Mouse (Mus musculus) heart, postnatal 36 days (tissue): ENCODE data around the gene Cma1. TPM values are rescaled to one million over a fixed set of nuclear protein-coding genes. Genes with fewer than 3 reads are reported as not detected.
"Not testable (repeated sequence)": the region's sequence is repeated elsewhere in the genome, so short reads cannot be mapped to it uniquely, and the experiment has no call there.

ENCODE experiments used
- DNase-seq, 2 experiments: peaks; one replicate each; pipeline ENCODE4 v3.0.0; 2021 to 2022
- intact Hi-C: fragments of 180-260 bp; cut with DNase I; formaldehyde crosslinking; loops from one replicate; pipeline ENCODE4 v1.15.1; 2025
- total RNA-seq, 2 experiments: library from RNA; stranded (reverse); gene quantifications; 2 replicates each; pipeline ENCODE4 v1.2.3; 2021

Gene Cma1
- 1 to 10 TPM; 1.5 to 1.7 TPM for total RNA-seq

DNA sequence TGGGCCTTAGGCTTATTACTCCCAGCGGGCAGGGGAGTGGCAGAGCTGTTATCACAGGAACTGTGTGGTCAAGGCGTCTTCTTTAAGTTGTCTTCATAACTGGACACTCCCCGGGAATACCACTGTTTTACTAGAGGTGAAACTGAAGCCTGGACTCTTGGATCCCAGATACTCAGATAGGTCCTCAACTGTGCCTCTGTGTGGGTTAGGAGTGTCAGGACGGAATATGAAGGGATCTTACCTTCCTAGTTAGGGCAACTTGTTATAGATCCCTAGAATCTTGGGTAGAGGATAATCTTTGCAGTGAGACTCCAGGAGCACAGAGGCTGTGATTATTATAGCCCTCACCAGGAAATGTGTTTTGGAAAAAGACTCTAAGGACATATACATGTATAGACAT lies at the start of gene Cma1:
Cma1 (minus strand) TSS at position 101 of the 400 bp plus-strand sequence.
- intact Hi-C loops: no loop called here
- no peak for DNase-seq

DNA sequence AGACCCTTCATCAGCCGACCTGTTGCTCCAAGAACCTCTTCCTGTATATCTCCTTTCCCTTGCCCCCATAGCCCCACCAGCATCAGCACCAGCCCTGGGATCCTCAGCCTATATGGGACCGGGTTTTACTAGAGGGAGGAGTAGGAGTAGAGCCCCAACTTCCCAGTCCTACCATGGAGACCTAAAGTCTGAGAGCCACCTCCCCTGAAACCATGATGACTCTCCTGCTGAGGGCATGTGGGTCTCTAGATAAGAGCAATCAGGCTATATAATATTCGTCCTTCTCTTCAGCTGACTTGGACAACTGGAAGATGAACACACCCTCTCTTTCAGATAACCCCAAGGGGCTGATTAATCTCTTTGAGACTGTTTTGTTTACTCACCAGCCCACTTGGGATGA lies 43.0 kb upstream of the Cma1 start:
- intact Hi-C loops, DNase-seq: not testable (repeated sequence)

DNA sequence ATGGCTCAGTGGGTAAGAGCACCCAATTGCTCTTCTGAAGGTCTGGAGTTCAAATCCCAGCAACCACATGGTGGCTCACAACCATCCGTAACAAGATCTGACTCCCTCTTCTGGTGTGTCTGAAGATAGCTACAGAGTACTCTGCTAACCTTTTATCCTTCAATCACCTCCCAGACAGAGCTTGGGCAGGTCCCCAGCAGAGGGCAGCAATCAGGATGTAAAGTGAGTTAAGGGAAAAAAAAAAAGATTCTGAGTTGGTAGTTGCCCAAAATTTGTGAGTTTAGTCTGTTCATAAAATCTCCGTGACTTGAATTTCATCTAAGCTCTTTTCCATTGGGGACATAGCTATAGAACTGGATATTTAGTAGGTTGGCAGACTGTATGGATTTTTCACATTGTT lies 19.4 kb upstream of the Cma1 start:
- intact Hi-C loops, DNase-seq: not testable (repeated sequence)

DNA sequence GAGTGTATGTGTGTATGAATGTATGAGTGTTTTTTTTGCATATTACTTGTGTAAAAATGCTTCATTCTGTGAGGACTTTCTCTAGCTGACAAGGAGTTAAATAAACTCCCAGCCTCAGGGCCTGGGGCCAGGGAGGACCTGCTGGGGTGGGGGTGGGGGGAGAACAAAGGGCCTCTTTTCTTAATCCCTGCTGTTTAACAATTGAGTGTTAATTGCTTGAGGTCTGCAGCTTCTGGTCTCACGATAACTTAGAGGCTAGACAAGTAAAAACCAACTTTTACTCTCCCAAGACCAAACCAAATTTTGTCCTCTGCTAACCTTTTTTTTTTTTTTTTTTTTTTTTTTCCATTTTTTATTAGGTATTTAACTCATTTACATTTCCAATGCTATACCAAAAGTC lies 18.8 kb upstream of the Cma1 start:
- DNase-seq: no peak
- intact Hi-C loops: no loop called here

DNA sequence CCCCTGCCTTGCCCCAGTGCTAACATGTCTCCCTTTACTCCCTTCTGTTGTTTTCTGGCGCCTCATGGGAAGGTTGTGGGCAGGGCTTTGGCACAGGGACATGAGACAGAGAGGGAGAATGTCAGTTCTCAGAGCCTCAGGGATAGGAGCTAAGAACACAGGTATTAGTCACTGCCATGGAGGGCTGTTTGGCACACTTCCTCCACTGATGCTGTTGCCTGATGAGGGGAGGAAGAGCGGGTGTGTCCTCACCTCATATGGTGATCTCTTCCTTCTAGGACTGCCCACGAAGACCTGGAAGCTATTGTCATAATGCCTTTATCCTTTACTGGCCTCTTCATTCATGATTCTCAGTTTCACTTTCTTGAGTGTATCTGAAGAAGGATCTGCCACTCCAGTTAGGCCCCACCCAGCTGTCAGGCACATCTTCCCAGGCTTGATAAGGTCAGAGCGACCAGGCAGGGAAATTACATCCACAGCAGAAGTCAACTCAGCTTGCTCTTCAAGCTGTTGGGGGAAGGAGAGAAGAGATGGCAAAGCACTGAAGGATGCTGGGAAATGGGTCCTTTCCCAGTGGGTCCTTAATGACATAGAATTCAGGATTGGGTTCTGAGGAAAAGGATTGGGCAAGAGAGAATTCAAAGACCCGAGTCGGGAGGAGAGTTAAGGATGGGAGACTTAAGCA lies 6.0 kb upstream of the Cma1 start, which contains the start of gene Cma2:
Cma2 (plus strand) TSS at position 635 of the 685 bp plus-strand sequence.
- intact Hi-C loops: no loop called here
- DNase-seq: no peak

DNA sequence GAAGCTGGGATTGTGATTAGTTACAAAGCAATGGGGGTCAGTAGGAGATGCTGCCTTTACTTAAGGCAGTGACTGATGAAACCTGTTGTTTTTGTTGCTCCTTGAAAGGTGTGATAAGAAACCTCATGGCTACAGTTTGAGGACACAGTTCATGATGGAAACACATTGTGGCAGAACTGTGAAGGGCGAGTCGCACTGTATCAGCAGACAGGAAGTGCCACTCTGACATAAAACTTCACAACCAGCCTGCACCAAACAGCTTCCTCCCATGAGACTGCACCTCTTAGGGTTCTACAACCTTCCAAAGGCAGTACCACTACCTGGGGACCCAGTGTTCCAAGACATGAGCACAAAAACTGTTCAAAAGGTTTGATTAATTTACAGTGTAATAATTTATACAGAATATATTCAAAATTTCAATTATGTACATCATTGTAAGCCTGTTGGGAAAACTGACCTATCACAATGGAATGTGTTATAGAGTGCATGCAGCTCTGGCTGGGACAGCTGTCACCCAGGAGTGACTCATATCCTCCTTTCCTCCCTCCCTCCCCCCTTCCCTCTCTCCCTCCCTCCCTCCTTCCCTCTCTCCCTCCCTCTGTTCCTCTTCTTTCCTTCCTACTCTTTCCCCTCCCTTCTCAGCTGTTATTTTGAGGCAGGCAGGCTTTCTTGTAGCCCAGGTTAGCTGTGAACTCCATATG lies 1.9 kb upstream of the Cma1 start:
- DNase-seq: no peak
- intact Hi-C loops: no loop called here

DNA sequence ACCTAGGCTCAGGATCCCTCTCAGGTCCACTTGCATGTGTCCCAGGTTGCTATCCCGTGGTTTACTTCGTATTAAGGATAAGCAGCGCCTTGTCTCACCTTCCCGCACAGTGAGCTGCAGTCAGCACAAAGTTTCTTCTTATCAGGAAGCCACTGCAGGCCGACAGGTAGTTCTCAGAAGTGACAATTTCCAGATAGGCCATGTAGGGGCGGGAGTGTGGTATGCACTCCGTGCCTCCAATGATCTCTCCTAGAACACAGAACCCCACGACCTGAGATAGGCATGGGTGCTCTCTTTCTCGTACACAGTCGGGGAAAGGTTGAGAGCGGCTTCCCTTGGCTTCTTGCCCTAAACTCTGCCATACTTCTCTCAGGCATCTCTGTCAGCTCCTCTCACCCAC lies 874 bp downstream of the Cma1 start:
- intact Hi-C loops: no loop called here

DNA sequence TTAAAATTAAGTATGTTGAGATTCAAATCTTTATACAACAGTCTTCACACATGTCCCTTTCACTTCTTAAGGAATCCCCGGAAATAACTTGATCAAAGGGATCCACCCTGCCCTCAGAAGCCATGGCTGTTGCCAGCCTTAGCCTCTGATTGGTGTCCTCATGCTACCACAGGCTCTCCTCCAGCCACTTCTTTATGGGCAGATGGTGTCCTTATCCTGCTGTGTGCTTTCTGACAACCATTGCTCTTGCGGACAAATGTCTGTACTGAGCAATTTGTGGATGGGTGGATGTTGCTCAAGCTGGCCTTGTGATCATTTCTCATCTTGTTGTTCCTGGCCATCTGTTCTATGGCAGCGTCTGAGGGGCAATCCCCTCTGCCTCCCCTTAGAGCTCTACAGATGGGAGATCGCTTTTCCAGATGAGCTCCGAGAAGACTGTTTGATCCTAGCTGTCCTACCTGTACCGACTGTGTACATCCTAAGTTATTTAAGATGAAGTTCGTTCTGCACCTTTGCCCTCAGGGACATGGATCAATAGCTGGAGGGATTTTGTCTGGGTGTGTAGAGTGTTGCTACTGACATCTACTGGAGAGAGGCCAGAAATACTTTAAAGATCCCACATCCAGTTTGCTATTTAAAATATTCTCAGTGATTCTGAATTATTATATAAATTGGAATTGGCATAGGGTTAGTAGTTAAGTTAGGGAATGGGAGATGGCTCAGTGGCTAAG lies 4.2 kb downstream of the Cma1 start:
- intact Hi-C loops: no loop called here

More for the DNA sequence above, 874 bp downstream of the Cma1 start:
- no peak for DNase-seq

DNA sequence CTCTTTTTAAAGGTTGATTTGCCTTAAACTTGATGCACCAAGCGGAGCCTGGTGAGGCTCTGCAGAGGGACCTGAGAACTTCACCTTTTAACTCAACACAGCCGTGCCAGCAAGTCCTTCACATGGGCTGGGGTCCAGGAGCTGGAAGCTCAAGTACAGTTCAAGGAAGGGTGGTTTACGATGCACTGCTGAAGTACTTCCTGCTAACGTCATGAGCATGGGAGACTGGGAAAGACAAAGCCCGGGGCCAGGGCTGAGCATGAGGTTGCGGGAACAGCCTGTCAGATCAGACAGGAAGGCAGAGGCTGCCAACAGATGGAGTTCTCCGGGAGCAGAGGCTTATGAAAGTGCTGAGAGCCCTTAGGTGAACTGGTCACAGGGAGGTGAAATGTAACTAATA lies 10.9 kb downstream of the Cma1 start:
- peak; percentile 22 to 33 for DNase-seq
- intact Hi-C loops: no loop called here

More for the DNA sequence above, 4.2 kb downstream of the Cma1 start:
- DNase-seq: no peak

DNA sequence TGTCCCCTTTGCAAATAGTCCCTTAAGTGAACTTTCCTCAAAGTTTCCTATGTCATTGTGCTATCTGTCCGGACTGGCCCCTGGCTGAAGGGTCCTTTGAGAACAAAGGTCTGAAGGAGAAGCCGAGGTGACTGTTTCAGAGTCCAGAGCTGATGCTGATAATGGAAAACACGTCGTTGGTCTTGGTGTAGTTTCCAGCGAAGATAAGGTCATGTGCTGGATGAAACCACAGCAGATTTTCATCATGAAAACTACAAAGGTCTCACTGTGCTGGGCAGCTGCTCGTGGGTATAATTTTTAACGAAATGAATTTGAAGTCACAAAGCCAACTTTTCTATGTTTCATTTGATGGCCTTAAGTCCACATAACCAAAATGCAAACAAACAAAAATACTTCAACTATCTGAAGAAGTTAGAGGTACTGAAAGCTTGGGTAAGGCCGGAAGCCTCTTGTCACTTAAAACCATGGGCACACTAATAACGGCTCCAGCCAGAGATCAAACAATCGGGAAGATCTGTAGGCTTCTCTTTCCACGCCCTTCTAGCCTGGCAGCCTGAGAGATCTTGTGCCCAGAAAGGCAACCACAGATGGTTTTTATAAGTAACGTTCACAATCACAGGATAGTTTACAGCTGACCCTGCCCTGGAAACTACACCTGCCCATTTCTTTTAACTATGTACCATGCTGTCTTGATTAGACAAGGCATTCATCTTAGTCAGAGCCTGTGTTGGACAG lies 15.0 kb downstream of the Cma1 start:
- intact Hi-C loops: no loop called here
- no peak for DNase-seq

DNA sequence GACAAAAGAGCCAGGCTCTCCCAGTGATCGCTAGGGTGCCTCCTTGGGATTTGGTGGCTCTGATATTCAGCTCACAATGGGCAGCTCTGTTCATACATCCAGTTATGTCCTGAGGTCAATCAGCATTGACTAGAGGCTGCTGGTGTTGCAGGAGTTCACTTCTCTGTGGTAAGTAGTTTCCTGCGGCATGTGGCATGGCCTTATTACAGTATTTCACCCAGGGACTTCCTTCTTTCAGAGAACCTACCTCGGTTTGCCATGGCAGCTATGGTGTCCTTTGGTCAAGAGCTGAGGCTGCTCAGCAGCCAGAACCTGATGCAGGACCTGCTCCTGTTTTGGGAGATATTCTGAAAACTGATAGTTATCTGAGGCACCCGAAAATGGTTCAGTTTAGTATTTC lies 17.6 kb downstream of the Cma1 start:
- intact Hi-C loops: no loop called here
- DNase-seq: no peak

DNA sequence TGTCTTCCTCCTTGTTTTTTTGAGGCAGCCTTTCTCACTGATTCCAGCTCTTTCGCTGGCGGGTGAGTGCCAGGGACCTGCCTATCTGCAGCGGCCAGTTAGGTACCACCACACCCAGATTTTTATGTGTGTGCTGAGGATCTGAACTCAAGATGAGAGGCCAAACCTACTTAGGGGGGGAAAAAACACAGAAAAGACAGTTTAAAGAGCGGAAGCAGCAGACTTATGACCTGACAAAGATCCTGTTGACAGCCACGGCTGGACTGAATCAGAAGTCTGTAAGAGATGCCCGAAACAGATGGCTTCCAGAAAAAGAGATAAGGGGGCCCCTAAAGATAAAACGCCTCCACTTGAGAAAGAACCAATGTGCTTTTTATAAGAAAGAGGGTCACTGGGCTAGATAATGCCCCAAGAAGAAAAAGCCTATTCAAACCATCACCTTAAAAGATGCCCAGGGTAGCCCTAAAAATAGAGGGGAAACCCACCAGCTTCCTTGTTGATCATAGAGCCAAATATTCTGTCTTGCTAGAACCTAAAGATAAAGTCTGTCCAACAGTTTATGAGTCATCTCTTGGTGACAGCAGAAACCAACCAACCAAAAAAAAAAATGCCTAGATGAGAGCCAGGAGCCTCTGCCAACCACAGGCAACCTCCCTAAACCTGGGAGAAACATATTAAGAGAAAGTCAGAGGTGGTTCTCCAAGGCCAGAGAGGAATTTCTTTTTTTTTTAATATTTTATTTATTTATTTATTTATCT lies 21.8 kb downstream of the Cma1 start:
- DNase-seq: no peak
- intact Hi-C loops: no loop called here

DNA sequence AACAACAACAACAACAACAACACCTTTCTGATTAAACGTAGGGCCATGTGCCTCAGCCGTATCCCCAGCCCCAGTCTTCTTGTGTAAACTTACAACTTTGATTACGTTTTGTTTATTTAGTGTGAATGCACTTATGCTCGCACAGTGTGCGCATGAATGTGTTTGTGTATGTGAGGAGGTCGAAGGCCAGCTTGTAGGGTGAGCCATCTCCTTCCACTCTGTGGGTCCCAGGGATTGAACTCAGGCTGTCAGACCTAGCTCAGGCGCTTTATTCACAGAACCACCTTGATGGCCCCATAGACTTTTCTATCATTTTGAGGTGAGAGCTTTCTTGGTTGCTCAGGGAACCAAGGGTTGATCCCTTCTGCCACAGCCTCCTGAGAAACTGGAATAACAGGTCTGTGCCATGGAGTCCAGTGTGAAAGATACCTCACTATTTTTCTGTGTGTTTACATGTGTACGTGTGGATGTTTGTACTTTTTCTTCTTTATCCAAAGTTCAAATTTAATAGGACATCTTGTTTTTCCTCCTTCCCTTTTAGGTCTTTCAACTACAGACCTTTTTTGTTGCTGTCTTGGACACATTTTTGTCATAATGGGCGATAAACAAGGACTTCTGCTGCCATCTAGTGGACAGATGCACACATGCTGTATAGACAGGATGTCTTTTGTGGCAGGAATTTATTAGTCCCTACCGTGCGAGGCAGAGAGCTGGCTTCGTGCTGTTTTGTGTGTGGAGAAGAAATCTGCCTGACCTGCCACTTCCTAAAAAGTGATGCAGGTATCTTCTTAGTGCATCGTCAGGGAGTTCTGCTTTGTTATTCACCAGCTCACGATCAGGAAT lies 26.0 kb downstream of the Cma1 start:
- intact Hi-C loops: loop anchor here (1.0 to 5.0 kb wide), 4 partner anchors 45 to 151 kb away; partner anchors contain the start of gene Ltb4r1
- DNase-seq: peak; percentile 70 to 72

DNA sequence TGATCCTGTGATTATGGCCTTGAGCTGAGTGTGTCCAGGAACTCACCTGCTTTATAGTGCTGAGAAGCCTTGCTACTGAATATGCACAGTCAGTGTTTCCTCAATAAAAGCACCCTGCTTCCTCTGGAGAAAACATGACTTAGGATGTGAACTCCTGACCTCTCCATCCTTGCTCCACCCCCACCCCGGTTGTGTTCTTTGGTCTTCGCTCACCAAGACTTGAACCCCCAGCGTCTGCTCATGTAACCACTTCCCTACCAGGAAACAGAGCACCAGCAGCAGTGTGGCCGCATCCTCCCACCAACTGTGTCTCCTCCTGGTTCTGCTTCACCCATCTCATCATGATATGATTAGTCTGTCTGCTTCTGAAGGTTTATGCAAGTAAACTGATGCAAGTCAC lies 31.1 kb downstream of the Cma1 start:
- no peak for DNase-seq
- intact Hi-C loops: no loop called here

DNA sequence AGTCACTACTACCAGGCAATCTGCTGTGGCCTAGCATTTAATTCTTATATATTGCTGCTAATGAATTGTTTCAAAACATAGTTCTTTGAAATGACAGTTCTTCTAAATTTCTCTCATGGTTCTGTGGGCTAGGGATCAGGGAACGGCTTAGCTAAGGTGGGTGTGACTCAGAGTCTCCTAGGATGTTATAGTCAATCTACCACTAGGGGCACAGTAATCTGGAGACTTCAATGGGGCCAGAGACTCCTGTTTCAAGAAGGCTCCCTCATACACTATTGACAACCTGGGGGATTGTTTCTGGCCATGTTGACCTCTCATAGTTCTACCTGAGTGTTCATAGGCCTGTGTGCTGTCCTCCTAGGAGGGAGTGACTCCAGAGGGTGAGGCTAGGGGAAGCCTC lies 39.0 kb downstream of the Cma1 start:
- intact Hi-C loops: no loop called here
- DNase-seq: no peak

DNA sequence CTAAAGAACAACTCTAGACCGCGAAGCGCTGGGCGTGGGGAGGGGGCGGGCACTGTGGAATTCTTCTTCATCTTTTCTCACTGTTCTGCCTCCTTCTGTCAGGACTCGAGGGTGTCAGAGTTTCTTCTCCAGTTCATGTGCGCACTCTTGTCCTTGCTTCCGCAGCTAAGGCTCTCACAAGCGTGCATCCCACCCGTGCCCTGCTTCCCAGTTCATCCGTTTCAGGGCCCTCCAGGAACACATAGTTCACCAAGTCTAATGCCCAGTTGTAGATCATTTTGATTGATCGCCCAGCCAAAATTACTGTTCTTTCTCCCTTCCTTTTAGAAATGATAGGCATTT lies 44.1 kb downstream of the Cma1 start:
- intact Hi-C loops: no loop called here
- DNase-seq: no peak

DNA sequence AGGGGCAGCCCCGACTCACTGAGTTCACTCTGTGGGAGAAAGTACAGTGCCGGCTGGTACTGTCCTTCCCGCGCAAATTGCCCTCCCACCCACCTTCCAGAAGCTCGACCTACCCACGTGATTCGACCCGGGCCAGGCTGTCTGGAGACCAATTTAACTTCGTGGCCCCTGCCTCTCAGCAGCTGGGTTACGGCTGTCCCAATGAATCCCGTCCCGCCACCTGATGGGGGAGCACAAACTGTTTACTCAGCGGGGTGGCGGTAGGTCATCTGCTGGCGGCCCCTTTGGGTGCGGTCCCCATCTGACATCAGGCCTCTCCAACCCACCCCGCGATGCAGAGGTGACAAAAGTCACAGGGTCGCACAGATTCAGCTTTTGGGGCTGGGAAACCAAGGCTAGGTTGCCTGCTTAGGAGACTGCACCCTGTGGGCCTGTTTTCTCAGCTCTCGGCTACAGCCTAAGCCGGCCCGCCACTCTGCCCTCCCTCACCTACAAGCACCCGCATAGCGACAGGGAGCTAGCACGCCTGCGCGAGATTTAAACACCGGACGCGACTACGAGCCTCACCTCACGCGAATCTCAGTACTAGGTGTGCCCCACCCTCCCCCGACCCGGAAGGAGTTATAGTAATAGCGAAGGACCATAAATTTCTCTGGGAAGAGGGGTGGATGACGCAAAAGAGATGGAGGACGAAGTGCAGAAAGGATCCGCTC lies 44.6 kb downstream of the Cma1 start, which contains the start of gene Sdr39u1:
Sdr39u1 (minus strand) TSS at position 593 of the 713 bp plus-strand sequence.
- intact Hi-C loops: loop anchor here (2.0 to 10.0 kb wide), 2 partner anchors 15 to 275 kb away; partner anchors contain the start of genes Cbln3 and Khnyn
- peak; percentile 71 to 78 for DNase-seq

DNA sequence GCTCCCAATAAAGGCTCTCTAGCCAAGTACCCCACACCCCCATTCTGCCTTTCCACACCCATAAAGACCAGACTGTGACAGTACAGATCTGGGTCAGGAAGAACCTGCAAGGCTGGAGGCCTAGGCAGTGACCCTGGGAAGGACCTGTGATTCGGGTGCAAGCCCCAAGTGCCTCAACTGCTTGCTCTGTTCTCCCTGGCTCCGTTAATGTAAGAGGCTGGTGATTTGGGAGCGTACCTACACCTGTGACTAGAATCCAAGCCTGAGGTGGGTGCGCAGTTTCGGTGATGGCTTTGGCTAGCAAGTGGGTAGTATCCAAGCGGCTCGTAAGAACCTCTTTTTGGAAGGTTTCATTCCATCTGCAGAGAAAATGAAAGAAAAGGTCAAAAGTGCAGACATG lies 45.5 kb downstream of the Cma1 start:
- intact Hi-C loops: loop anchor here (2.0 to 10.0 kb wide), 2 partner anchors 14 to 274 kb away; partner anchors contain the start of genes Cbln3 and Khnyn
- DNase-seq: no peak
